In genomic region chr2:95440957-95441356, GRCm38 (mm10) we compare ENCODE assay signal across 14 mouse cellular contexts.
"Had no signal": no experiment of that assay in that cellular context is flagged by ENCODE, and none has a peak within 500 bp of the region (broad histone marks: within the 10 kb centered on the region; RNA-seq: fewer than 3 reads in every experiment).

No protein-coding gene starts in this region.

- H3K9me3 ChIP-seq: midbrain, embryonic 13.5 days; midbrain, embryonic 15.5 days; neural tube, embryonic 12.5 days; stomach, embryonic 15.5 days had no signal

- ATAC-seq: midbrain, embryonic 13.5 days; midbrain, embryonic 15.5 days had no signal

- H3K27ac ChIP-seq: midbrain, embryonic 13.5 days; midbrain, embryonic 15.5 days; neural tube, embryonic 12.5 days; stomach, embryonic 15.5 days; stomach, postnatal 0 days had no signal

- H3K4me2 ChIP-seq: lung, embryonic 14.5 days; midbrain, embryonic 11.5 days; midbrain, embryonic 13.5 days; midbrain, embryonic 15.5 days; neural tube, embryonic 12.5 days; stomach, embryonic 15.5 days had no signal

- H3K9ac ChIP-seq: lung, embryonic 14.5 days; midbrain, embryonic 13.5 days; midbrain, embryonic 15.5 days; neural tube, embryonic 12.5 days; stomach, embryonic 15.5 days had no signal

- H3K36me3 ChIP-seq: midbrain, embryonic 13.5 days; midbrain, embryonic 15.5 days; neural tube, embryonic 12.5 days; stomach, embryonic 15.5 days had no signal

- H3K27me3 ChIP-seq: midbrain, embryonic 13.5 days; midbrain, embryonic 15.5 days; neural tube, embryonic 12.5 days; stomach, embryonic 15.5 days had no signal

- H3K4me3 ChIP-seq: midbrain, embryonic 13.5 days; midbrain, embryonic 15.5 days; neural tube, embryonic 12.5 days; stomach, embryonic 15.5 days had no signal

- H3K4me1 ChIP-seq: midbrain, embryonic 13.5 days; midbrain, embryonic 15.5 days; neural tube, embryonic 12.5 days; stomach, embryonic 15.5 days had no signal

- DNase-seq: lung, adult 18-20 months; lung, embryonic 14.5 days; lung, postnatal 10 days; lung, postnatal 4 days; right cerebral cortex, postnatal 14 days; thymus, adult 2 months; thymus, postnatal 25 days; thymus, postnatal 4 days had no signal
